Mouse (Mus musculus) liver, postnatal 0 days (tissue): ENCODE measurements at regions not wholly inside any gene's neighbourhood (a gene's known extent, or its start where the extent isn't known, plus 50 kb on each side); places are given as distances from the start of the nearest gene placed in this dataset.

ENCODE experiments used
- ATAC-seq: fragments of 200-750 bp; cut with Nextera tagmentation; 2 replicates; pipeline ENCODE4 v1.8.0; 2017; ENCODE audit warnings: mild to moderate bottlenecking, moderate library complexity
- DNase-seq: peaks from one replicate; pipeline ENCODE4 v3.0.0-alpha.2; 2016
- H3K27ac ChIP-seq: fragments of 300-500 bp; sonication (generic); 2 replicates; pipeline ENCODE4 v1.5.1; 2014; ENCODE audit warnings: antibody characterized with exemption, moderate library complexity, mild to moderate bottlenecking, low read depth
- H3K27me3 ChIP-seq: fragments of 300-500 bp; sonication (generic); 2 replicates; pipeline ENCODE4 v1.6.1; 2014; ENCODE audit warnings: low read length, control low read depth, mixed read lengths; ENCODE audit not compliant: insufficient read depth
- H3K36me3 ChIP-seq: fragments of 300-500 bp; sonication (generic); replicated peaks from 2 replicates; pipeline ENCODE4 v1.6.1; 2014; ENCODE audit warnings: mild to moderate bottlenecking, control low read depth, low read length, moderate library complexity, mixed read lengths; ENCODE audit not compliant: insufficient read depth
- H3K4me1 ChIP-seq: fragments of 300-500 bp; sonication (generic); 2 replicates; pipeline ENCODE4 v1.6.1; 2014; ENCODE audit warnings: antibody characterized with exemption, mild to moderate bottlenecking, control low read depth; ENCODE audit not compliant: insufficient read depth
- H3K4me2 ChIP-seq: fragments of 300-500 bp; sonication (generic); 2 replicates; pipeline ENCODE4 v1.6.1; 2014; ENCODE audit warnings: low read depth, mild to moderate bottlenecking, low read length, moderate library complexity, mixed read lengths
- H3K4me3 ChIP-seq: fragments of 300-500 bp; sonication (generic); 2 replicates; pipeline ENCODE4 v1.5.1; 2014; ENCODE audit warnings: low read depth, low read length
- H3K9ac ChIP-seq: fragments of 300-500 bp; sonication (generic); replicated peaks from 2 replicates; pipeline ENCODE4 v1.6.1; 2014; ENCODE audit warnings: mild to moderate bottlenecking, moderate library complexity
- H3K9me3 ChIP-seq: fragments of 300-500 bp; sonication (generic); 2 replicates; pipeline ENCODE4 v1.6.1; 2016; ENCODE audit warnings: mild to moderate bottlenecking, control low read depth, low read length, mixed read lengths
- CTCF ChIP-seq: sonication (generic); IDR thresholded peaks from 2 replicates; pipeline ENCODE4 v1.5.1; 2016; ENCODE audit warnings: antibody characterized with exemption, low read depth
- EP300 ChIP-seq: IDR thresholded peaks from 2 replicates; pipeline ENCODE4 v1.6.1; 2016; ENCODE audit warnings: antibody characterized with exemption, low read depth, mild to moderate bottlenecking
- WGBS: fragments of 180-500 bp; shearing (Covaris S2); extraction: QIAGEN DNeasy Blood & Tissue Kit; methylation state at CpG from one replicate; pipeline ENCODE4 v1.1.7; 2014; ENCODE audit not compliant: insufficient replicate concordance; 5-methylcytosine and 5-hydroxymethylcytosine counted together

DNA sequence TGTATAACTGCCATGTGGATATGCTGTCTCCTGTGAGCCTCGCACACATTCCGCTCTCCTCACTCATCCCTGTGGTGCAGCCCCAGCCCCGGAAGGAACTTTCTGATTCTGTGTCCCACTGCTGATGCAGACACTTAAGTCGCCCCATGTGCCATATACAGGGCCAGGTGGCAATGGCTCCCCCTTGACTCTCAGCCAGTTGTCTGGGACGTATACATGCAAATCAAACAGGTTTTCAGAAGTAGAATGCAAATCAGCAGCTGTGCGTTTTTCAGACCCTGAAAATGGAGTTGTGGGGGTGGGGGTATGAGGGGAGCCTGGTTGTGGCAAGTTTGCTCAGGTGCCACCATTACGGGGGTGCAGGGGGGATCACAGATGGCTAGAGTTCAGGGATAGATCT is 102.1 kb upstream of the Zdhhc25 start:
- Histone ChIP-seq H3K4me2 (no peak overlapping the region), H3K27me3 (no peaks in the 10 kb centered on the region), H3K4me3 (no peak overlapping the region), H3K4me1 (no peaks in the 10 kb centered on the region), H3K9ac (no peak overlapping the region), H3K9me3 (no peaks in the 10 kb centered on the region), H3K27ac (no peak overlapping the region), H3K36me3 (no peaks in the 10 kb centered on the region)
- no peak for TF ChIP-seq CTCF
- no peak for TF ChIP-seq EP300
- DNase-seq (no peak), ATAC-seq (no peak)
- 80% methylated on average over 7 of the region's 7 CpGs for WGBS

DNA sequence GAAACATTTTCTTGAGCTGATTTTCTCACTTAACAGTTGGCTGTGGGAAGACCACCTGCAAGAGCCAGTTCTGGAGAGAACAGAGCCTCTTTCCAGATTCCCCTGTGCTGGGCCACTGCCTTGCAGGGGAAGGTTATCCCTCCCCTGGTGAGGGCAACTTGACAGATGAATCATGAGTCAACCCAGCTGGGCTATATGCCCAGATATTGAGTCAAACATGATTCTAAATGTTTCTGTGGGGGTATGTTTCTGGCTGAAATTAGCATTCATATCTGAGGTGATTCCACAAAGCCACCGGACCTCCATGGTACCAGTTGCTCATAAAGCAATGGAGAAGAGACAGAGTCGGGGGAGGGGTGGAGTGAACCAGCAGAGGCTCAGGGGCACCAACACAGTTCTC is 97.8 kb upstream of the Zdhhc25 start:
- no peak for ATAC-seq
- no peak overlapping the region for H3K9ac ChIP-seq

DNA sequence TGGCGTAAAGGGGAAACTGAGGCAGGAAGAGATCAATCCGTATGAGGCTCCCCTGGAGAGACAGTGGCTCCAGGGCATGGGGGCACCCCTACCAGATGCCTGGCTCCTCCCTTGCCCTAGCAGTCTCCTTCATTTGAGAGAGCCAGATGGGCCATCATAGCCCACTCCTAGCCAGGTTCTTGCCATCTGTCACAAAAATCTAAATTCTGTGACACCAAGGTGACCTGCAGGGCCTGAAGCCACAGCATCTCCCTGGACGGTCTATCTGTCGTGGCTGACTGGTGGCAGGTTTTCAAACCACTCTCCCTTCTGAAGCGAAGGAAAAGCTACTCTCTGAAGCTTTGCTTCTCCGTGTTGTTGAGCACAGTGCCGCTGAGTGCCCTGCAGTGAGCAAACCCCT is 96.2 kb upstream of the Zdhhc25 start:
- no peak overlapping the region for H3K27ac ChIP-seq
- 75% methylated on average over 7 of the region's 7 CpGs for WGBS
- no peak for ATAC-seq

More for the DNA sequence above, 97.8 kb upstream of the Zdhhc25 start:
- no peak for DNase-seq
- 80% methylated on average over 2 of the region's 2 CpGs for WGBS
- H3K36me3 ChIP-seq: no peaks in the 10 kb centered on the region
- no peaks in the 10 kb centered on the region for H3K4me1 ChIP-seq
- H3K27me3 ChIP-seq: no peaks in the 10 kb centered on the region
- no peak overlapping the region for H3K4me2 ChIP-seq
- H3K9me3 ChIP-seq: no peaks in the 10 kb centered on the region
- no peak for TF ChIP-seq CTCF
- no peak for TF ChIP-seq EP300
- H3K4me3 ChIP-seq: no peak overlapping the region
- H3K27ac ChIP-seq: no peak overlapping the region

DNA sequence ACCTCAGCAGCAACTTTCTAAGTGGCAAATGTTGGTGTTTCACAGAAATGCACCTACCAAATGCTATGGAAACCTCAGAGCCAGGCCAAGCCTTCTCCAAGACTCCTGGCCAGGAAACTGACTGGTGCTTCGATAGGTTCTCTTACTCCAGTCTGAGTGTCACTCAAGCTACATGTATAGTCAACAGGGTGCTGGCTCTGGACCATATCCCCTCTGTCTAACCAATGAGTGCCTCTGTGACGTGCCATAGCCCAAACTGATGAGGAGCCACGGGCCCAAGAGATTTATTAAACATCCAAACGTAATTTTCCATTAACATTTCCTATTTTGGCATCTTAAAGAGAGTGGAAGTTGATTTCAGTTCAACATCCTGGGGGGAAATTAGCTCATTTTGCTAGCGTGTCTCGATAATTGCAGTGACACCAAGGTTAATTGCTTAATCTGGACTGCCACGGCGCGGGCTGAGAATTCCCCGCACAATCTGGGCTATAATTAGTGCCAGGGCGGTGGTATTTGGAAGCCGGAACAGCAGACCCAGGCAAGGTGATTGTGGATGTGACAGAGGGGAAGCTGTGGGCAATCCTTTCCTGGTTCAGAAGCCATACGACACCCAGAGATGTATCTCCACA is 94.5 kb upstream of the Zdhhc25 start:
- H3K9me3 ChIP-seq: no peaks in the 10 kb centered on the region
- H3K27ac ChIP-seq: no peak overlapping the region
- no peaks in the 10 kb centered on the region for H3K4me1 ChIP-seq
- no peak for ATAC-seq
- no peak overlapping the region for H3K4me3 ChIP-seq
- DNase-seq: no peak
- WGBS: 72% methylated on average over 13 of the region's 13 CpGs
- no peaks in the 10 kb centered on the region for H3K27me3 ChIP-seq
- no peak overlapping the region for H3K9ac ChIP-seq
- TF ChIP-seq CTCF (no peak), EP300 (no peak)
- H3K4me2 ChIP-seq: no peak overlapping the region
- no peaks in the 10 kb centered on the region for H3K36me3 ChIP-seq

More for the DNA sequence above, 96.2 kb upstream of the Zdhhc25 start:
- no peaks in the 10 kb centered on the region for H3K36me3 ChIP-seq
- no peak overlapping the region for H3K4me2 ChIP-seq
- no peaks in the 10 kb centered on the region for H3K27me3 ChIP-seq
- no peak overlapping the region for H3K4me3 ChIP-seq
- no peaks in the 10 kb centered on the region for H3K4me1 ChIP-seq
- no peak overlapping the region for H3K9ac ChIP-seq
- TF ChIP-seq CTCF (no peak), EP300 (no peak)
- no peaks in the 10 kb centered on the region for H3K9me3 ChIP-seq
- no peak for DNase-seq

DNA sequence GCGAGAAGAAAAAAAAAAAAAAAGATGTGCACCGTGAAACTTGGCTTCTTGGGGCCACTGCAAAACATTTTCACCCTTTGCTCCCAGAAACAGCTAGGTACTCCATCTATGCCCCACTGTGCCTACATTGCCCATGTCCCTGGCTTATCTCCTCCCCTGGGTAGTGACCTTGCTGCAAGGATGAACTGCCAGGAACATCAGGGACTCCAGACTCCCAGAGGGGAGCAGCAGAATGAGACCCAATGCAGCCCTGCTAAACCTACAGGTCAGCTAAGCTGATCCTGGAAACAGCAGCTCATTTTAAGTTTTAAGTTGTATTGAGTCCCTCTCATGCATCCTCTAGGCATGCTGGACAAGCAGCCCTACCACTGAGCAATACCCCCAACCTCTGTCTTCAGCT is 92.2 kb upstream of the Zdhhc25 start:
- ATAC-seq (no peak), DNase-seq (no peak)
- Histone ChIP-seq H3K9me3 (no peaks in the 10 kb centered on the region), H3K27me3 (no peaks in the 10 kb centered on the region), H3K4me3 (no peak overlapping the region), H3K4me1 (no peaks in the 10 kb centered on the region), H3K9ac (no peak overlapping the region), H3K27ac (no peak overlapping the region), H3K36me3 (no peaks in the 10 kb centered on the region), H3K4me2 (no peak overlapping the region)
- 55% methylated on average over 2 of the region's 2 CpGs for WGBS
- TF ChIP-seq EP300 (no peak), CTCF (no peak)

DNA sequence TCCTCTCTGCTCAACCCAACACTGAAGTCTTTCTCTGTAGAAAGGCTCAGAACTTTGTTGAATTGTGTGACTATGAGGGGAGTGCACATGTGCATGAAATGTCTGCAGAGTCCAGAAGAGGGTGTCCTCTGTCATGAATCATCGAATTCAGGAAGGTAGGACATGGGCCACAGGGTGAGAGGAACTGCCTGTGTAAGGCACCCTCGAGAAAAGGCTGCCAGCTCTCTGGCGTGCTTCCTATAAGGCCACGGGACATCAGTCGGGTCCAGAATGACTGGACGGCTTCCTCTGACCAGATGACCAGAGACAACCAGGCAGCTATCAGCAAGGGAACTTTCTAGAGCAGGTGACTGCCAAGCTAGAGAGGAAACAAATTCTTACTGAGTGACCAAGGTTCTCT is 91.1 kb upstream of the Zdhhc25 start:
- no peaks in the 10 kb centered on the region for H3K36me3 ChIP-seq
- WGBS: 60% methylated on average over 6 of the region's 6 CpGs
- H3K27ac ChIP-seq: no peak overlapping the region
- no peaks in the 10 kb centered on the region for H3K27me3 ChIP-seq
- H3K9me3 ChIP-seq: no peaks in the 10 kb centered on the region
- TF ChIP-seq CTCF (no peak), EP300 (no peak)
- H3K9ac ChIP-seq: no peak overlapping the region
- H3K4me1 ChIP-seq: no peaks in the 10 kb centered on the region
- no peak for ATAC-seq
- H3K4me3 ChIP-seq: no peak overlapping the region
- no peak overlapping the region for H3K4me2 ChIP-seq
- no peak for DNase-seq

DNA sequence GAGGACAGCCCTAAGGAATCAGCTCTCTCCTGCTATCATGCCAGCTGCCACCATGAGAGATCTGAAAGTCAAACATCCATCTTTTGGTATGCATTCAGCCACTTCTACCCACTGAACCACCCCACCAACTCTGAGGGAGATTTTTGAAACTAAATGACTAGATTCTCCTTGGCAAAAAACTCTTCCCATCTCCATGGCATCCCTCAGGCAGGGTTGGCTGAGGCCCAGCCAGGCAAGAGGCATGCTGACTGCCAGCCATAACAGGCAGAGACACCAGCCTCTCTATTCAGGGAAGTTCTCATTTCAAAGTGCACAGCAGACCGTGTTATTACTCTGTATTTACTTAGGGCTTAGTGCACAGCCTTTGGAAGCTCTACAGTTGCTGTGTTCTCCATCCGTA is 90.5 kb upstream of the Zdhhc25 start:
- Histone ChIP-seq H3K4me2 (no peak overlapping the region), H3K36me3 (no peaks in the 10 kb centered on the region), H3K27me3 (no peaks in the 10 kb centered on the region), H3K4me3 (no peak overlapping the region), H3K4me1 (no peaks in the 10 kb centered on the region), H3K27ac (no peak overlapping the region), H3K9me3 (no peaks in the 10 kb centered on the region), H3K9ac (no peak overlapping the region)
- DNase-seq (no peak), ATAC-seq (no peak)
- TF ChIP-seq CTCF (no peak), EP300 (no peak)
- 55% methylated on average over 2 of the region's 2 CpGs for WGBS
